Mouse (Mus musculus) T-cell, adult 2 months (primary cell): ENCODE data around the gene Zfp536.

Source experiments
- DNase-seq: peaks from one replicate; pipeline ENCODE4 v3.0.0; 2022; ENCODE audit warnings: low spot score

Gene Zfp536

GRCm38 (mm10) chr7:37773312-37773702 is at the start of gene Zfp536:
Gene Zfp536 (minus strand): TSS chr7:37773641.
- no peak for DNase-seq

- no peak for DNase-seq
Measured at GRCm38 (mm10) chr7:37820670-37821301, 47.3 kb upstream of the Zfp536 start.

DNA sequence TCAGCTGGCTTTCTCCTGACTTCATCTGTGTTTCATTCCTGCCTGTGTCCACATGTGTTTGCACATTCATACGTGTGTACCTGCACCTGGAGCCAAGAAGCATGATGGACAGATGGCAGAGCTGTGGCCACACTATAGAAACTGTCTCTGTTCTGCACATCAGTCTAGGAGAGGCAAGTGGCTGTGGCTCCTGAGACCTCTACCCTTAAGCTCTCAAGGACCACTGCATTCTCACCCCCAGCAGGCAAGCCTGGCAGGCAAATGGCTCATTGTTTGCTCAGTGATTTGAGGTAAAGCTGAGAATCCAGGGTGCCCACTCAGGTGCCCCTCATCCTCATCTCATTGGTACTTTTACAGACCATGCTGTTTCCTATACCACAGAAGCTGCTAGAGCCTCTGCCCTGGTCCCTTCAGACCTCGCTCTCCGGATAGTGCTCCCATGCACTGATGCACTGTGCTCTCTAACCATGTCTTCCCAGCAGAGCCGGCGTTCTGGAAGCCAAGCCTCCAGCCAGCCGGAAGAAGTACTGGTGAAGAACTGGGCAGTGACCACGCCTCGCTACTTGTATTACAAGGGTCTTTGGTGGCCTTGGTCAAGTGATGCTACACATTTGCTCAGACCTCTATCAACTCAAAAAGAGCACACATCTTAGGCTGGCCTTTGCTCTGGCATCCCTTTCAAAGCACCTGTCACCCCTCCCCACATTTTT is 45.3 kb upstream of the Zfp536 start:
- no peak for DNase-seq

DNA sequence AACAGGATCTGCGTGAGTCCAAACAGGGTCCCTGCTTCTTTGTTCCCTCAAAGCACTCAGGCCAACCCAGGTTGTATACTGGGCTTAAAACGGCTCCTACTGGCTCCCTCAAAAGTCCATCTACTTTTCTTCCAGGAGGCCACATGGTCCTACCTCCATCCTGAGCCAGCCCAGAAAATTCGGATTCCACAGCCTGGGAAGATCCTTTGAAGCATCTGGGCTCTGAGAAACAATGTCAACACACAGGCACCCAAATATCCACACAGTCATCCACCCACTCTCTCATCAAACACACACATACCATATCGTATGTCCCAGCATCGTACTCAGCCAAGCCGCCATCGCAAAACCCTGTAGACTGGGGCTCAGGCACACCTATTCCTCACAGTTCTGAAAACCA is 43.5 kb upstream of the Zfp536 start:
- no peak for DNase-seq

- no peak for DNase-seq
Measured at GRCm38 (mm10) chr7:37814844-37815406, 41.5 kb upstream of the Zfp536 start.

DNA sequence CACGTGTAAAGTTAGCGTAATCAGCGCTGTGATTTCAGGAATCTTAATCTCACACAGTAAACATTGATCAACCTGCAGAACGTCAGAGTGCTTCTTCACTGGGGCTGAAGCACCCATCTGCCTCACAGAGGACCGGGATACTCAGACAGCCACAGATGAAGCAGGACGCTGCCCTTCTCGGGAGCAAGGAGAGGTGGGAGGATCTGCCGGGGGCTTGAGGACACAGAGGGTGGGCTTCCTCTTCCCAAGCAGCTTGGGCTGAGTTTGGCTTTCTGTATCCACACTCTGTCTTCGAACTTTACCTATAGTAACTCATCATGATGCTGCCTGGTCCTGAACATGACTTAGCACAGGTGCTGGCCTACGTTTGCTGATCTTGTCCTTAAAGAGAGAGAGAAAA is 40.2 kb upstream of the Zfp536 start:
- no peak for DNase-seq

DNA sequence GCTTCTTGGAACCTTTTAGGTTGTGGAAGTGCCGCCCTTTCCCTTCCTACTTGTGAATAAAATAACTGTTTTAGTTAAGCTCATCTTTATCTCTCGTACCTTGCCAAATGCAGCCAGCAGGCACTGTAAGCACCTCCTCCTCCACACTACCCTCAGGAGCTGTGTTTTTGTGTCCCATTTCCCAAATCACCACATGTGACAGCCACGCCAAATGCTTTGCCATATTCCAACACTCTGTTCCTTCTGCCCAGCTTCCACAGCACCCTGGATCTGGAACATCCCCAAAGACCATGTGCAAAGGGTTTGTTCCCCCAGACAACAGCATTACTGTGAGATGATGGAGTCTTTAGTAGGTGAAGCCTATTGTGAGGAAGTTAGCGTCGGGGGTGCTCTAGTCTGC is 36.5 kb upstream of the Zfp536 start:
- DNase-seq, result no peak

GRCm38 (mm10) chr7:37809001-37809400 is 35.6 kb upstream of the Zfp536 start:
- DNase-seq, result no peak

DNA sequence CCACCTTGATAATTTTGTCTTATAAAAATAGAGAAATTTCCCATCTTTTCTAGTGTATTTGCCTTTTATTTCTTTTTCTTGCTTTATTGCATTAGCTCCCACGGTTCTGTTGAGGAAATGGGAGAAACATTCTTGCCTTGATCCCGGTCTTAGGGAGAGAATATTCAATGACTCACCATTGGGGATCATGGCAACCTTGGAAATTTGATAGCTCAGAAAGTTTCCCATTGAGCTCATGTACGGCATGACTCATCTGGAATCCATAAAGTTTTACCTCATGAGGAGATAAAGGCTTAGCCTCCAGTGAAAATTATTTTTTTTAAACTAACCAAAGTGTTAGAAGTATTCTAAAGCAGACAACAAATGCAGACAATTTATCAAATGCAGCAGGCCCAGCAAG is 27.7 kb upstream of the Zfp536 start:
- DNase-seq, result no peak

DNA sequence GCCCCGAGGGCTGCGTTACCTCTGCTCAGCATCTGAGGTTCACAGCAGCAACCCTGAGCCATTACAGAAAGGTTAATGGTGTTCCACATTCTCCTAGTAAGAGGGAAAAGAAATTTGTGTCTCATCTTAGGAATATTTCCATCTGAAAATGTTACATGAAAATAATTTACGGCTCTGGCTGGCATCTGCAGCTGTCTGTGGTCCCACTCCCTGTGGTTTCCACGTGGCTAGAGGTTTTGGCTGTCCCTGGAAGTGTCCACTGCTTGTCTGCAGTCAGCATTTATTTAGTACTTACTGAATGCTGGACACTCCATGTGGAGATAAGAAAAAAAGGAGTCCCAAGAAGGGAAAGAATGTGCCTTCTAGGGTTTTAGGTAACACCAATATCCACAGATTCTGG is 15.3 kb upstream of the Zfp536 start:
- DNase-seq, result no peak

DNA sequence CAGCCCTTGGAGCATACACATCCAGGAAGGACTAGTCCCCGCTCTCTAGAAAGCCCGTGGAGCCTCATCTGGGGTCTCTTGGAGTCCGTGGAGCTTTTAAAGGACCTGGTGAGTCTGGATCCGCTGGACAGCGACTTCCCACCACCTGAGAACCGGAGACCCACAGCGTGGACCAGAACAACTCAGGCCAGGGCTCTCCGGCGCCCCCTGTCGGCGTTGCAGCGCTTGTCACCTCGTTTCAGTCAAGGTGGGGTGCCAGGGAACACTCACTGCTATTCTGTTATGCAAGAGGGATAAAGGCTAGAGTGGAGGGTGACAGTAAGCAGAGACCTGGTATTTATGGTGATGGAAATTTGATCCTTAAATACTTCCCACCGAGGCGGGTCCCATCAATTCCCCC is 2.1 kb upstream of the Zfp536 start:
- no peak for DNase-seq

GRCm38 (mm10) chr7:37774463-37774970 is 1.1 kb upstream of the Zfp536 start:
- no peak for DNase-seq

DNA sequence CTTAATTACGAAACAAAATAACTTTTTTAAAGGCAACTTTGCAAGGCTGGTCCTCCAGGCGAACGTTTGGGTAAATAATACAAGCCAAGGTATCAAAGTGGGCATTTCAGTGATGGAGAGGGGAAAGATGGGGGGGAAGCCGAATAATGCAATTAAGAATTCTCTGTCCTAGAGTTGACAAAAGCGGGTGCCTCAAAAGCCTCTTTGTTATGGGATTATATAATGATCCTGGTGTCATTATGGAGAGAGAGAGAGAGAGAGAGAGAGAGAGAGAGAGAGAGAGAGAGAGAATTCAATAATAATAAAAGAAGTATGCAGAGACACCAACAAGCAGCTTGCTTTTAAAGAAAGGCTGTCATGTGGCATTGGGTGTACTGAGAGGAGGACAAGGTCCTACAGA is 465 bp upstream of the Zfp536 start:
- no peak for DNase-seq

DNA sequence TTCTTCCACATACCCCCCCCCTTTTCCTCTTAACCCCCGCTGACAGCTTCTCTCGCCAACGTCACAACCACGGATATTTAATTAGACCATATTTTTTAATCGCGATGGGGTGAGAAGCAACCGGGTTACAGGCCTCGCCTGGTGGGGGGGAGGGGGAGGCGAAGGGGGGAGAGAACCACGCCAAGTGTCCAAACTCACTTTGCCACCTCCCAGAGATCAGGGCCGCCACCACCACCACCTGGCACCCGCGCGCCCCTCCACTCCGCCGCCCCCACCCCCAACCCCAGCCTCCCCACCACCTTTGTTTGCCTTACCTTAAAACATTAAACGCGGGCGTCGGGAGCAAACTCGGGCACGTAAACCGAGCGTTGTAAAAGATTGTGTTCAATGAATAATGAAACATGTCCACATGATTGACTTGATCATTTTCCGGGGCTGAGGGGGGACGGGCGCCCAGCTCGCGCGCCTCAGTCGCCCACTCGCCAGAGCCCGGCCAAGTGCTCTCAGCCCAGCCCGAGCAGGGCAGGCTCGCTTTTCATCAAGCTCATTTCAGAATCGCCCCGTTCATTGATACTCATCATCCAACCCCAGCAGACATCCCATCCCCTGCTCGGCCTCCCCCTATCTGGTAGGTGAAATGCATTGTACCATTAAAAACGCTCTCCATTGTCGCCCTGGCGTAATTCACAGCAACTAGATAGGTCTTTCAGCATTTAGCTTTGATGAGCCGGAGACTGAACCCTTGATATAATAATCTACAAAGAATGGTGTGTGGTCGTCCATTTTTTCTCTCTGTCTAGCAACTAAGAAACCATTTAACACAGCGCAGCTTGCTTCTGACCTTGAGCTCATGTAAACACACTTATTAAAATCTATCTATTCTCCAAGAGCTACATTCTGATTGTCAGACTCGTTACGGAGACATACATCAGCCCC is 797 bp downstream of the Zfp536 start:
- DNase-seq, result no peak

DNA sequence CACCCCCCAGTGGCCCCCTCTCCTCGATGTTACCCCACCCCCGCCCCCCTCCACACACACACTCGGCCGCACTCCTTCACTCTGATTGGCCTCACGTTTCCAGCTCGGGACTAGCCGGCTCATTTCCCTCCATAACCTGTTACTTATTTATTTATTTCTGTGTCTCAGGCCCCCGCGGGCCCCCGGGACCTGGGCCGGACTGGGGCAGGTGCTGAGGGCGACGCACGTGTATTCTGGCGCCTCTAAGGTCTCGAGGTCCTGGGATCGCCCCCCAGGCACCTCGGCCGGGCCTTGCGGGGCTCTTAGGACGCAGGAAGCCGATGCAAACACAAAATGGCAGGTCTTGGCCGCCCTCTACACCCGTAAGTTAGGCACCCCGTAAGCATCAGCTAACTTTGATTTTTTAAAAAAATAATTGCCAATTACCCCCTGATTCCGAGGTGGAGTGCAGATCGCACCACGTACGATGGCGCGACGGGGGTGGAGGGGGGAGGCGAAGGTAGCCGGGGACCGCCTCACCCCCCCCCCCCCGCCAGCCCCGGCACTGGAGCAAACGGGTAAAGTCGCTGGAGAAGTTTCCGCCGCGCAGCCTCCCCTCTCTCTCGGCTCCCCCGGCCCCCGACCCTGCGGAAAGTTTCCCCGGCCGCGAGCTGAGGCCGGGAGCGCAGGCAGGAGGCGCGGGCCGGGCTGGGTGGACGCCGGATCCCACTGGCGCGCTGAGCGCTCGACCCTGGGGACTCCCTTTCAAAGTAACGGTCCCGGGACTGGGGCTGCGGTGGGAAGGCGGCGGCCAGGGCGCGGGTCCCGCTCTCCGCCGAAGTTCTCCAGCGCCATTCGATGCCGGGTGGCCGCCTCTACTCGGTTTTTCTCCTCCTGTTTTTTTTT is 1.7 kb downstream of the Zfp536 start:
- no peak for DNase-seq

GRCm38 (mm10) chr7:37770400-37771050 is 2.9 kb downstream of the Zfp536 start:
- DNase-seq, result no peak

GRCm38 (mm10) chr7:37769526-37770399 is 3.7 kb downstream of the Zfp536 start:
- no peak for DNase-seq

DNA sequence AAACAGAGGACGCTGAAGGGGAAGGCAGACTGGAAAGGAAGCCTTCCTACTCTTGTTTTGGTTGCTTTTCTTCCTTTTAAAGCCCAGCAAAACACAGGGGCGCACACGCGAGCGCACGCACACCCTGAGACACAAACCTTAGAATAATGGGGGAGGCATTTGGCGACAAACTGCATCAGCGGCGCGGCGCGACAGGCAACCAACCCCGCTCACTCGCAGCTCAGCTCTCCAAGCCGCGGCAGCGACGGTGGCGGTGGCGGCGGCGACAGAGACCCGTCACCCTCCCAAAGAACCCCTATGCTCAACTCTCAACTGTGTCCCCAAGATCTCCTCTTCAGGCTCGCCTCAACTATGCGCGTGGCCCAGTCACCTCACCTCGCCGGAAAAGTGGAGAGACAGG is 4.4 kb downstream of the Zfp536 start:
- DNase-seq, result no peak

DNA sequence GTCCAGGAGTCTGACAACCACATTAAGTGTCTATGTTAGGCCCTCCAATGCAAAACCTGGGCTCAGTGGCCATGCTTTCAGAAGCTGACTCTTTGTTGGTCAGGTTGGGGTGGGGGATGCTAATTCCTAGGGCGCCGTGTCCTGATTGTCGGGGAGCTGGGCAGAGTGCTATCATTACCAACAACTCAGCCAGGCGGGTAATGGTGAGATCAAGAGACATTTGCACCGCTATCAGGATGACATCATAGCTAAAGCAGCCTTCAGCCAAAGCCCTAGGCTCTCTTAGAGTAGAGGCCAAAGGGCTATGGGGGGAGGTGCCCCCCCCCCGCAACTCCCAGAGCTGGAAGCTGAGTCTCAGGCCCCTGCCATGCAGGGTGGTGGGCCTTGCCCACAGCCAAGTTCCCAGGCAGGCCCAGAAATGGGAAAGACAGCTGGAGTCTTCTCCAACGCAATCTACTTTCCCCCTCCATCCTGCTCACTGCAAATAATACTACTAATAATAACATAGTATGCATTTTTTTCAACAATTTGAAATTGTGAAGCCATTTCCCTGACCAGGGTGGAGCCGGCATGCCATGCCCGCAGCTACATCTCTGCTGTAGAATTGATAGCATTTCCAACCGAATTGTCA is 5.0 kb downstream of the Zfp536 start:
- no peak for DNase-seq
